Mouse (Mus musculus): ENCODE measurements around the gene Zfp592.

DNA sequence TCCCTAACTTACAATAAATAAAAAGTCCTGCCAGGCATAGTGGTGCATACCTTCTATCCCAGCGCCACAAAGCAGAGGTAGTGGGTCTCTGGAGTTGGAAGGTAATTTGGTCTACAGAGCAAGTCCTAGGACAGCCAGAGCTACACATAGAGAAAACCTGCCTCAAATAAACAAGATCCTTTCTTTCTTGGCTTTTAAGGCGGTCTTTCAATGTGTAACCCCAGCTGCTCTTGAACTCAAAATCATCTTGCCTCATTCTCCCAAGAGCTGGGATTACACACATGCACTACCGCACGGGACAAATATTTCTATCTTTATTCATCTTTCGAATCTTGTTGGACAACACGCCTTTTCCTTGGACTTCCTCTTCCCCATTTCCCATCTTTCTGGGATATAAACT, 1.4 kb upstream of the Zfp592 start:
- TF ChIP-seq POLR2A (IDR thresholded peaks at IDR 0.05; ENCODE audit: low read depth, low read length): no peak
- TF ChIP-seq CTCF (IDR thresholded peaks at IDR 0.05; ENCODE audit: extremely low read depth, insufficient read depth, insufficient read length, insufficient replicate concordance): no peak

Measured in spleen, adult 2 months (tissue).